Mouse (Mus musculus) lung, postnatal 14 days (tissue): ENCODE measurements around the gene Dennd1c.

Source experiments
- DNase-seq: peaks from one replicate; pipeline ENCODE4 v3.0.0; 2021

Dennd1c gene

GRCm38 (mm10) chr17:57078336-57078735 lies at the start of gene Dennd1c:
Gene Dennd1c (minus strand): TSS chr17:57078514.
- peak; percentile 21 for DNase-seq

DNA sequence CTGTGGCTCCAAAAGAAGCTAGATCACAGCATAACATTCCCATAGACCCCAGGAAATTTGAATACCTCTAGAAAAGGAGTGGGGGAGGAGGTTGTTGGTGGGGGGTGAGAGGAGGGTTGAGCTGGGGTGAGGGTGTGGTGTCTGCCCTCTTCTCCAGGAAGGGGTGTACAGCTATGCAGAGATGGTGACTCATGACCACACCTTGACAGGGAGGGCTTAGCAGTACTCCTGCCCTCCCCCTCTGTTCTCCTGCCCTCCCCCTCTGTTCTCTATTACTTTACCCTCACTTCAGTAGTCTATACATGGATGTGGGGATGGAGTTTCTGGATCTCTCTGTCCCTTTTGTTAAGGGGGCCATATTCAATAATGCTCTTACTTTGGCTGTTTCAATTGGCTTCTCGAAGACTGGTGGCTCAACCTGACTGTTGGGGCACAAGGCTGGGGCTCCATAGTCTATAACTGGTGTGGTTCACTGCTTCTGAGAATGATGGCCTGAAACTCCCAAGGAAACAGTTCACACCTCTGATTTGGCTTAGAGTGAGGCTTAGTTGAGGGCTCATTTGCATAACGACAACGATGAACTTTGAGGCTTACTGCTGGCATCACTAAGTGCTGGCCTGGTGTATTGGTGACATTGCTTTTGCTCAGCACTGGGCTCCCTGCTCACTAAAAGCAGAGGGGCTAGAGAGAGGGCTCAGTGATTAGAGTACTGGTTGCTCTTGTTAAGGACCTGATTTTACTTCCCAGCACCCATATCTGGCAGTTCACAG lies 47.7 kb upstream of the Dennd1c start:
- DNase-seq, result no peak

DNA sequence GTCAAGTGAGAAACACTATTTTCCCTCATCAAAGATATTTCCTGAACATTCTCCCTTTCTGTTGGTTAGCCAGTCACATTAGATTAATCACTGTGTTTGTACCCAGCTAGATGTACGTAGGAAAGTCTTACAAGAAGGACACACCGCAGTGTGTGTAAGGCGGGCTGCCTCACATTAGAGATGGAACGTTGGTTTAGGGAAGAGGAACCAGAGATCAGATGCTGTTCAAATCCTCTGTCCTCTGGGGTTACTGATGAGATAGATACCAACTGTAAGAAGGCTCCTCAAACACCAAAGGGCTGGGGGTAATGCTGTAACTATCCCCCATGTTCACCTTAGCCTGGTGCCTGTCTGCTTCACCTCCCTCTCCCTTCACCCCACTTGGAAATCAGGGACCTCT lies 46.5 kb upstream of the Dennd1c start:
- no peak for DNase-seq

DNA sequence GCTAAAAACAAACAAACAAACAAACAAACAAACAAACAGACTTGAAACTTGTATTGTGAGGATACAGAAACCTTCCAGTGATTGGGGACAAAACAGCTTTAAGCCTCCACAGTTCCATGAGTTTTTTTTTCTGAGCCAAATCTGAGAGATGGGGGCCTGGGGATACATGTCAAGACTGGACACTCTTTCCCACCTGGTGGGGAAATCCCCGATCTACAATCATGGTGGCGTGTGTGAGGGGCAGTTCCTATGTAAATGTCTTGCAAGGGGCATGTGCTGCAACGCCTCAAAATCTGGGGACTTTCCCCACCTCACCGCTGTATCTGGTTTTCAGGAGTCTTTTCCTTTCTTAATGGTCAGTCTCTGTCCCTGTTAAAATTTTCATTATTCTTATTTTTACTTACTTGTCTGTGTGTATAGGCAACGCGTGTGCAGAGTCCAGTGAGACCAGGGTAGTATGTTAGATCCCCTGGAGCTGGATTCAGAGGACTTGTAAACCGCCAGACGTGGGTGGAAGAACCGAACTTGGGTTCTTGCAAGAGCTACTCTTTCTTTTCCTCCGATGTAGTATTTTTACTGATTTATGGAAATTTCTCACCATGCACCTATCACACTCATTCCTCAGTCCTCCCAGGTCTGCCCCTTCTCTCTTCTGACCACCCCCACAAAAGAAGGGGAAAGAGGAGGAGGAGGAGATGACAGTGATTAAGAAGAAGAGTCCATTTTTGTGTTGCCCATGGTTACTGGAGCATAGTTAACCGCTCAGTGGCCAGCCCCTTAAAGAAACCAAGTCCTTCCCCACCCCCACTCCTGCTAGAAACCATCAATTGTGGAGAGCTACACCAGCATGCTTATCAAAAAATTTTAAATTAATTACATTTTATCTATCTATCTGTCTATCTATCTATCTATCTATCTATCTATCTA lies 45.1 kb upstream of the Dennd1c start:
- no peak for DNase-seq

- no peak for DNase-seq
Measured at GRCm38 (mm10) chr17:57121856-57122255, 43.5 kb upstream of the Dennd1c start.

DNA sequence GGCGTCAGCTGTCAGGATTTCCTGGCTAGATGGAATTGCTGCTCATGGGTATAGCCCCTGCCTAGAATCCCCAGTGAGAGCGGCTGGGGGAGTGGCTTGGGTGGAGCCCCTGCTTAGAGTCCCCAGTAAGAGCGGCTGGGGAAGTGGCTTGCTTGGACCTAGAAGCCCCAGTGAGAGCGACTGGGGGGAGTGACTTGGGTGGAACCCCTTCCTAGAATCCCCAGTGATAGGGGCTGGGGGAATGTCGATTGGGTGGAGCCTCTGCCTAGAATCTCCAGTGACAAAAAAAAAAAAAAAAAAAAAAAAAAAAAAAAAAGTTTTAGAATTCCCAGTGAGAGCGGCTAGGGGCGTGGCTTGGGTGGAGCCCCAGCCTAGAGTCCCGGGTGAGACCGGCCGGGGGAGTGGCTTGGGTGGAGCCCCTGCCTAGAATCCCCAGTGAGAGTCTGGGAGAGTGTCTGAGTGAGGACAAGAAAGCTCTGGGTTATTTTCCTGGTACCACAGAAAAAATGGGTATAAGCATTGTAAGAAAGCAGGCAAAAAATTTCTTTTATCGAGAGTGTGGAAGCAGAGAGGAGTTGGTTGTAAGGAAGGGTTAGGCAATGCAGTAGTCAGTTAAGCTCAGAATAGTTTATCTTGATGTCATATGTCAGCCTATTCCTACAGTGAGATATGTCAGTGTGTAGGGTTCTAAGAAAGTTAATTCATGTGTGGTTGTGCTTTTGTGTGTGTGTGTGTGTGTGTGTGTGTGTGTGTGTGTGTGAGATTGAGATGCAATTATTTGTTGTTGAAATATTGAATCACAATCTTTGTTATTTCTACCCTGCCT lies 40.4 kb upstream of the Dennd1c start:
- peak; percentile 30 for DNase-seq

- DNase-seq, result no peak
Measured at GRCm38 (mm10) chr17:57116801-57117200, 38.5 kb upstream of the Dennd1c start.

- DNase-seq, result peak; percentile 13
Measured at GRCm38 (mm10) chr17:57112768-57113474, 34.6 kb upstream of the Dennd1c start.

GRCm38 (mm10) chr17:57110005-57110404 lies 31.7 kb upstream of the Dennd1c start:
- no peak for DNase-seq

- DNase-seq, result no peak
Measured at GRCm38 (mm10) chr17:57108666-57109171, 30.4 kb upstream of the Dennd1c start.

DNA sequence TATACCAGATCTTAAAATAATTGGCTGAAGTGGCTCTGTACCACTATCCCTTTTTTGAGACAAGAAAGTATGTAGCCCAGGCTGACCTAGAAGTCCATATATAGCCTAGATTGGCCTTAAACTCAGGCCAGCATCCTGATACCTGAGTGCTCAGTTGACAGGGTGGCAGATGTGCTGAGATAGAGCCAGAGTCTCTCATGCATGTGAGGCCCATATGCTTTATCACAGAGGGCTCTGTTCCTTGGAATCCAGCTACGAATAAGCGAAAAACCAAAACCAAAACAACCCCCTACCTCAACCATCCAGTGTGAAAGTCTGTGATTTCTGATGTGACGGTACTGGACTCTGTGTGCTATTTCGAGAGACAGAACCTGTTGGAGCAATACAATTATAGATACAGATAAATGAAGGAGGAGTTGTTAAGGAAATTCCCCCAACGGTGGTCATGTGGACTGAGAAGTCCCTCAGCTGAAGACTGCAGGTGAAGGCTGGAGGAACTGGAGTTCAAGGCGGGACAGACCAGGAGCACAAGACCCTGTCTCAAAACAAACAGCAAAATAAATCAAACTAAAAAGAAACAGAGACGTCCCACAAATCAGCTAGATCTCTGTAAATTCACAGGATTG lies 29.8 kb upstream of the Dennd1c start:
- DNase-seq, result no peak

GRCm38 (mm10) chr17:57107064-57107463 lies 28.8 kb upstream of the Dennd1c start:
- no peak for DNase-seq

- DNase-seq, result no peak
Measured at GRCm38 (mm10) chr17:57106035-57106368, 27.7 kb upstream of the Dennd1c start.

DNA sequence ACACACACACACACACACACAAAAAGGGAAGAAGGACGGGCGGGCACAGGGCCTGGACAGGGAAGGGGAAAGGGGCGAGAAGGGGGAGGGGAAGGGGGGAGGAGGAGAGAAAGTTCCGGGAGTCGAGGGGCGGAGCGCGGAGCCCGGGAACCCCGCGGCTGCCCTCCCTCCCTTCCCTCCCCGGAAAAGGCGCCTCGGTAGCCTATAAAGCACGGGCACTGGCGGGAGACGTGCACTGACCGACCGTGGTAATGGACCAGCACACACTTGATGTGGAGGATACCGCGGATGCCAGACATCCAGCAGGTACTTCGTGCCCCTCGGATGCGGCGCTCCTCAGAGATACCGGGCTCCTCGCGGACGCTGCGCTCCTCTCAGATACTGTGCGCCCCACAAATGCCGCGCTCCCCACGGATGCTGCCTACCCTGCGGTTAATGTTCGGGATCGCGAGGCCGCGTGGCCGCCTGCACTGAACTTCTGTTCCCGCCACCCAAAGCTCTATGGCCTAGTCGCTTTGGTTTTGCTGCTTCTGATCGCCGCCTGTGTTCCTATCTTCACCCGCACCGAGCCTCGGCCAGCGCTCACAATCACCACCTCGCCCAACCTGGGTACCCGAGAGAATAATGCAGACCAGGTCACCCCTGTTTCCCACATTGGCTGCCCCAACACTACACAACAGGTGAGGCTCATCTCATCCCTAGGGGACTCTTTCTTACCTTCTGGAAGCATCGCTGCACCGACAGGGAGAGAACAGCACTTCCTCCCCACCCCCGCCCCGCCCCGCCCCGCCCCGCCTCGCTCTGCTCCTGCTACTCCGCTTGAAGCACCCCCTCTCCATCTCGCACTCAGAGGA lies 27.1 kb upstream of the Dennd1c start, which contains the start of gene Tnfsf9:
Gene Tnfsf9, plus strand, starts transcription at position 145 of the 854 bp plus-strand sequence.
- peak; percentile 30 for DNase-seq

DNA sequence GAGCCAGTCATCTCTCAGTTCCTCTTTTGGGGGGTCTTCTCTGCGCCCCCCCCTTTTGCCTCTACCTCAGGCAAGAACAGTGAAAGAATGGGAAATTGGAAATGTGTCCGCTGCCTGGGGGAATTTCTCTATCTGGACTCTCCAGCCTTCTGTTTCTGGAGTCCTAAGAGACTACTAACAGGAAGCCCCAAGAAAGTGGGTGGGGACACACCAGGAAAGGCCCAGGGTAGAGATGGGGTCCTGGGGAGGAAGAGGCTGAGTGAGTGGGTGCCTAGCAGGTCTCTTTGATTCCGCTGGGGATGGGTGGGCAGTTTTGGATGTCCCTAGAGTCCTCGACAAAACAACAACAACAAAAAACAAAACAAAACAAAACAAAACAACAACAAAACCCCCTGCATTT lies 26.2 kb upstream of the Dennd1c start:
- no peak for DNase-seq

GRCm38 (mm10) chr17:57102276-57102675 lies 24.0 kb upstream of the Dennd1c start:
- no peak for DNase-seq

- no peak for DNase-seq
Measured at GRCm38 (mm10) chr17:57099629-57100325, 21.5 kb upstream of the Dennd1c start.

- no peak for DNase-seq
Measured at GRCm38 (mm10) chr17:57098321-57098720, 20.0 kb upstream of the Dennd1c start.

DNA sequence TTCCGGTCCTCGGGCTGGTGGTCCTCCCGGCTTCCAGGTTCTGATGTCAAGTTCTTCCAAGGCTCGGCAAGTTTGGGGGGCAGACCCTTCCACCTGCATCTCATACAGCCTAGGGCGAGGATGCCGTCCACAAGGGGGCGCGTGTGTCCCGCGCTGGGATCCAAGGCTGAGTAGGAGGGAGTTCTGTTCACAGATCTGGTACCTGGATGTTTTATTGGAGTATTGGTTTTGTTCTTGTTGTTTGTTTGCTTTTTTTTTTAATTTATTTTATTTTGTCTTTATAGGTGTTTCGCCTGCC lies 18.3 kb upstream of the Dennd1c start:
- peak; percentile 91 for DNase-seq
